Mouse (Mus musculus): ENCODE measurements around the gene Ccin. TPM values are rescaled to one million over a fixed set of nuclear protein-coding genes. Genes with fewer than 3 reads are reported as not detected.

The Ccin gene
- total and polyA plus RNA-seq, 3 experiments = not detected

GRCm38 (mm10) chr4:44012376-44013367 lies 29.4 kb downstream of the Ccin start:
- peak; percentile 97 for DNase-seq (ENCODE audit: extremely low read depth)
- dilution Hi-C loops (cut with MboI; ENCODE audit: extremely low pct_ligation_motif_present, extremely low pct_unique_long_range_greater_than_20kb, low sequenced_read_pairs) = no loop called here
- Histone ChIP-seq H3K9me3 (replicated peaks; ENCODE audit: low read length) (no peaks in the 10 kb centered on the region), H3K79me2 (replicated peaks; ENCODE audit: control insufficient read depth, extremely low read depth, insufficient read depth, poor library complexity, severe bottlenecking) (peaks cover 51% of the 10 kb centered on the region), H3K4me3 (replicated peaks in 1 of 3; ENCODE audit: low read depth in 2 of 3, low read length in 2 of 3, poor library complexity in 1 of 3) (peak overlapping the region; percentile 63 to 90 (median 85)), H3K27ac (ENCODE audit: insufficient read depth, low read depth) (peak overlapping the region; percentile 79), H3K4me2 (ENCODE audit: insufficient read depth, low read depth, poor library complexity, severe bottlenecking) (peak overlapping the region; percentile 96), H3K27me3 (replicated peaks) (no peaks in the 10 kb centered on the region), H3K4me1 (ENCODE audit: control insufficient read depth in 1 of 2, insufficient read depth in 2 of 2) (peaks cover 6 to 44% of the 10 kb centered on the region in 2 experiments; a peak in 3 of 4 replicates), H3K9ac (ENCODE audit: insufficient read depth, low read depth) (peak overlapping the region; percentile 98), H3K36me3 (replicated peaks in 1 of 2; ENCODE audit: control insufficient read depth in 1 of 2, insufficient read depth in 1 of 2, low read length in 1 of 2) (peaks cover 5 to 46% of the 10 kb centered on the region in 2 experiments)
- in situ Hi-C loops (cut with MboI; ENCODE audit: low pct_ligation_motif_present, low pct_unique_long_range_greater_than_20kb, low sequenced_read_pairs) = no loop called here
- TF ChIP-seq MEF2A (IDR thresholded peaks at IDR 0.05; ENCODE audit: borderline replicate concordance, low read depth, low read length) = no peak; the same call in 1 of the 2 replicates
- TF ChIP-seq JUN (IDR thresholded peaks at IDR 0.05; ENCODE audit: insufficient read depth, low read depth, low read length) = no peak
- no peak for TF ChIP-seq ZKSCAN1 (IDR thresholded peaks at IDR 0.05; ENCODE audit: borderline replicate concordance, low read depth, low read length)
- TF ChIP-seq IRF4 (IDR thresholded peaks at IDR 0.05; ENCODE audit: low read depth, low read length) = peak; percentile 67
- no peak for TF ChIP-seq CTCF (conservative IDR thresholded peaks at IDR 0.05 in 1 of 2, IDR thresholded peaks at IDR 0.05 in 1 of 2; ENCODE audit: low read depth in 2 of 2, low read length in 2 of 2)
- peak; percentile 76 for TF ChIP-seq USF1 (IDR thresholded peaks at IDR 0.05; ENCODE audit: low read depth, low read length)
- TF ChIP-seq GABPA (IDR thresholded peaks at IDR 0.05; ENCODE audit: insufficient replicate concordance, low read depth, low read length) = no peak
- peak; percentile 82 for TF ChIP-seq HCFC1 (IDR thresholded peaks at IDR 0.05; ENCODE audit: low read depth, low read length)
- no peak for TF ChIP-seq ZC3H11A (IDR thresholded peaks at IDR 0.05; ENCODE audit: low read depth, low read length)
- TF ChIP-seq MAX (IDR thresholded peaks at IDR 0.05; ENCODE audit: low read length) = peak; percentile 62; the same call in 1 of the 2 replicates
- peak; percentile 90 for TF ChIP-seq BHLHE40 (IDR thresholded peaks at IDR 0.05; ENCODE audit: low read depth, low read length)
- peak; percentile 65 for TF ChIP-seq USF2 (conservative IDR thresholded peaks at IDR 0.05; ENCODE audit: low read depth, low read length)
- TF ChIP-seq RCOR1 (conservative IDR thresholded peaks at IDR 0.05; ENCODE audit: low read depth, low read length) = no peak; the same call in 1 of the 2 replicates
- TF ChIP-seq KAT2A (IDR thresholded peaks at IDR 0.05; ENCODE audit: insufficient replicate concordance, low read length) = peak; percentile 70; the same call in 1 of the 2 replicates
- 0 out of 2 replicates have a peak, but pooled peaks have one; percentile 35 for TF ChIP-seq MAZ (IDR thresholded peaks at IDR 0.05; ENCODE audit: low read depth, low read length)
- TF ChIP-seq MYC (IDR thresholded peaks at IDR 0.05; ENCODE audit: low read depth, low read length) = peak; percentile 83; the same call in 1 of the 2 replicates
- no peak for TF ChIP-seq EP300 (IDR thresholded peaks at IDR 0.05; ENCODE audit: low read length)
- TF ChIP-seq ZNF384 (IDR thresholded peaks at IDR 0.05; ENCODE audit: low read depth, low read length) = no peak
- TF ChIP-seq UBTF (IDR thresholded peaks at IDR 0.05; ENCODE audit: low read depth, low read length) = peak; percentile 46; the same call in 1 of the 2 replicates
- peak; percentile 44 for TF ChIP-seq ETS1 (conservative IDR thresholded peaks at IDR 0.05; ENCODE audit: low read depth, low read length)
- TF ChIP-seq RAD21 (IDR thresholded peaks at IDR 0.05; ENCODE audit: low read depth, low read length) = no peak
- no peak for TF ChIP-seq MAFK (IDR thresholded peaks at IDR 0.05; ENCODE audit: insufficient replicate concordance, low read length)
- TF ChIP-seq POLR2A (IDR thresholded peaks at IDR 0.05; ENCODE audit: low read depth, low read length) = peak; percentile 95
- TF ChIP-seq SIN3A (IDR thresholded peaks at IDR 0.05; ENCODE audit: low read length) = peak; percentile 96
- no peak for TF ChIP-seq CHD1 (IDR thresholded peaks at IDR 0.05; ENCODE audit: low read depth, low read length)
- TF ChIP-seq CHD2 (IDR thresholded peaks at IDR 0.05; ENCODE audit: low read length) = peak; percentile 44; the same call in 1 of the 2 replicates
- TF ChIP-seq PAX5 (IDR thresholded peaks at IDR 0.05; ENCODE audit: low read length) = no peak
- TF ChIP-seq ZMIZ1 (IDR thresholded peaks at IDR 0.05; ENCODE audit: low read depth, low read length) = peak; percentile 96
- no peak for TF ChIP-seq JUND (conservative IDR thresholded peaks at IDR 0.05; ENCODE audit: low read depth, low read length)
- peak; percentile 5; the same call in 1 of the 2 replicates for TF ChIP-seq NRF1 (IDR thresholded peaks at IDR 0.05; ENCODE audit: low read depth, low read length)
- peak; percentile 92 for TF ChIP-seq TBP (conservative IDR thresholded peaks at IDR 0.05; ENCODE audit: low read depth, low read length)
- TF ChIP-seq E2F4 (IDR thresholded peaks at IDR 0.05; ENCODE audit: insufficient replicate concordance, low read depth, low read length) = no peak
- TF ChIP-seq POLR2AphosphoS2 (IDR thresholded peaks at IDR 0.05; ENCODE audit: low read depth, low read length) = peak; percentile 85
- TF ChIP-seq MXI1 (IDR thresholded peaks at IDR 0.05; ENCODE audit: low read depth, low read length) = peak; percentile 76
- TF ChIP-seq TCF12 (IDR thresholded peaks at IDR 0.05; ENCODE audit: low read depth, low read length) = peak; percentile 69
- TF ChIP-seq NELFE (IDR thresholded peaks at IDR 0.05; ENCODE audit: low read depth, low read length) = peak; percentile 95
- no peak for TF ChIP-seq SMC3 (IDR thresholded peaks at IDR 0.05; ENCODE audit: low read depth, low read length)
